Mouse (Mus musculus) CD4-positive naive resting alpha-beta T cell, adult 76 days (primary cell): Measurements from ENCODE around the gene Tssk4. TPM values are rescaled to one million over a fixed set of nuclear protein-coding genes. Genes with fewer than 3 reads are reported as not detected.

Experiments used
- total RNA-seq: library from RNA; stranded (reverse); gene quantifications from one replicate; pipeline ENCODE4 v1.2.4, GENCODE M21; 2023

Gene Tssk4
- 2.6 TPM for total RNA-seq

DNA sequence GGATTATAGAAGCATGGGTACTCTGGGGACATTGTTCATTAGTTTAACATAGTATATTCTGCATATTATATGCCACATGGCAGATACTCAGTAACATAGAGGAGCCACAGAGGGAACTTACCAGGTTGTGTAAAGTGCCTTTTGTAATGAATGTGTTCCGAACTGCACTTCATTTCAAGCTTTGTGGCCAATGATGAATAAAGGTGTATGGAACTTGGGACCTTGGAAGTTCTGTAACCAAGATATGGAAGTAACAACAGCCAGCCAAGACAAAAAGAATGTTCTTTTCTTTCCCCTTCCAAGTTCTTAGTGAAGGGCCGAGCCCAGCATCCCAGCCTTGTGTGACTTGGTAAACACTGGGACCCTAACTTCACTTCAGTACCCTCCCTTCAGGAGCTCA is at the start of gene Tssk4:
Tssk4 (plus strand) TSS at position 301 of the 400 bp plus-strand sequence.

GRCm38 (mm10) chr14:55603271-55603632 is 46.7 kb upstream of the Tssk4 start, which contains the start of gene Irf9:
Gene Irf9, plus strand, starts transcription at chr14:55603571.

DNA sequence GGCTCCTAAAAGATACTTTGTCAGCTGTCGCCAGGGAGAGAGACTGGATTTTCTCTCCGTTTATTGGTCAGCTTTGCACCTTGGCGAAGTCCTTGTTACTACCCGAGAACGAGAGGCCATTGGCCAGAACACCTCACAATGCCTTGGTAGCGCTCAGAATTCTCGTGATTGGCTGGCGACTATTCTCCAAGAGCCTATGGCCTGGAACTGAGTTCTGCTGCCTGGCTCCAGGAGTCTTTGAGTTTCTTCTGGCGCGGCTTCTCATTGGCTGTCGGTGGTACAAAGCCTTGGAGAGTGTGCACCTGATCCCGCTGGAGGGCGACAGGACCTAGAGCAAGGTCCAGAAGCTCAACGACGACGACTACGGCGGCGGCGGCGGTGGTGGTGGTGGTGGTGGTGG is 32.2 kb upstream of the Tssk4 start, which contains the start of gene Rec8:
Rec8 (plus strand) TSS at position 216 of the 400 bp plus-strand sequence.

GRCm38 (mm10) chr14:55635523-55636007 is 14.4 kb upstream of the Tssk4 start, which contains the start of gene Ipo4:
Gene Ipo4, minus strand, starts transcription at chr14:55635957.

DNA sequence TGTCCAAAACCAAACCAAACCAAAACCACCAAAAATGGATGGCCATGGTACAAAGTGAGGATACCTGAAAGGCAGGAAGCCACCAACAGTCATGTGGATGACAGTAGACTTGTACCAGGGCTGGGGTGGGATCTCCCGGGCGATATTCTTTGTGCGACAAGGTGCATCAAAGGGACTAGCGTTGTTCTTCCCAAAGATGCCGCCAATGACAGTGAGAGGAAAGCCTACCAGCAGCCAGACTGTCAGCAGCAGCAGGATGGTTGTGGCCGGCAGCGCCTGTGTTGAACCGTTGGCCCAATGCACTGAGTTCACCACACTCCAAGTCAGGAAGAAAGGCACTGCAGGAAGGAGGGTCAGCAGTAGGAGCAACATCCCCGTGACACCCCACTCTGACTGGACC is 12.2 kb upstream of the Tssk4 start, which contains the start of gene Gm49378:
Gm49378 (minus strand) TSS at position 101 of the 400 bp plus-strand sequence.

DNA sequence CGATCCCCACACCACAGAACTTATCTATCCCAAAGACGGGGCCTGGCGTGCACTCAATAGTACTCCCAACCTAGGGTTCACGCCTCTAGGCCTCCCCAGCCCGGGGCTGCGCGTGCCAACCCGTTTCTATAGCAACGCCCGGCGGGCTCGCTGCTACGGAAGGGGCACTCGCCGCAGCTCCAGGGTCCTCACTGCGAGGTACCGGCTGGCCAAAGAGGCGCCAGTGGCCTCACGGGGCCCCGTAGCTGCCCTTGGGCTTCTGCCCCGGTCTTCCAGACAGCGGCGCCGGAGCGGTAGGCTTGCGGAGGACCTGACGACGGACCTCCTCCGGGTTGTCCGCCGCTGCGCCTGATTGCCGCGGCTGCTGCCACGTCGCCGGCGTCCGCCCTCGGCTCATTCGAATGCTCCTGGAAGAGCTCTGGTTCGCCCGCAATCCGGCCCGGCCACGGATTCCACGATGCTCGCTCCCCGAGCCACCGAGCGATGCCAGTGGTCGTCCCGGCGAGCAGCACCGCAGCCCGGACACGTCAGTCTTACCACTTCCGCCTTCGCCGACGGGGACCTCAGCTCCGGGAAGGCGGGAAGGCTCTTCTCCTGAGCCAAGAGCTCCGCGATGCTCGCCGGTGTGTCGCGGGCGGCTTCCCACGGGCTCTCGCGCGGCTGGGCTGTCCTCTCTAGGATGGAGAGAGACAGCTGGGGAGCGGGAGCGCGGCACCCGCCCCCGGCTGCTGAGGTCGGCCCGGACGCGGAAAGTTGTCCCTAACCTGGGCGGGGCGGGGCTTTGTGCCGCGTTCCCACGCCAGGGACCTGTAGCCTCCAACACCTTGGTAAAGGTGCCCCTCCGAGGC is 6.7 kb upstream of the Tssk4 start, which contains the start of gene Tm9sf1:
Tm9sf1 (minus strand) TSS at position 747 of the 848 bp plus-strand sequence.

DNA sequence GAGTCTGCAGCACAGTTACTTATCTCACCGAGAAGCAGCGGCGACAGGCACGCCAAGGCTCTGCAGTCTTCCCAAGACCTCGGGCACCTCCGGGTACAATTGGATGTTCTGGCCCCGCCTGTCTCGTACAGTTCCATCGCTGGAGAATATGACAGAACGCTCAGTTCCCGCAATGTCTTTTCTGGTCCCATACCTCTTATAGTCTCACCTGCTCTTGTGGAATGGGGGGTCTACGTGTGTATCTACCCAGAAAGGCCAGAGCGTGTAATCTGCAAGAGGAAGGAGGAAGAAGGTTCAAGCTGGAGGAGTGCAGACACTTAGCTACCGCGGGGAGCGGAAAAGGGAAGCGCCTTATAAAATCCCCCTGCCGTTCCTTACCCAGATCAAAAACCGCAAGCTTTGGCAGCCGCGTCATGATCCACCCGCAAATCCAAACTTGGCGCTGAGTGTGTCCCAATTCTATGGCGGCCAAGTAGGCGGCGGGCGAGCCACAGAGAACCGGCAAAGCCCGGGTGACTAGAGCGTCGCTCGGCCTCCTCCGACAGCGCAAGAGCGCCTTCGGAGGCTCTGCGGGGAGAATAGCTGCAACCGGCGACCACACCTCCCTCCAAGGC is 10.1 kb downstream of the Tssk4 start, which contains the start of gene Mdp1:
Mdp1 (minus strand) TSS at position 549 of the 614 bp plus-strand sequence.

DNA sequence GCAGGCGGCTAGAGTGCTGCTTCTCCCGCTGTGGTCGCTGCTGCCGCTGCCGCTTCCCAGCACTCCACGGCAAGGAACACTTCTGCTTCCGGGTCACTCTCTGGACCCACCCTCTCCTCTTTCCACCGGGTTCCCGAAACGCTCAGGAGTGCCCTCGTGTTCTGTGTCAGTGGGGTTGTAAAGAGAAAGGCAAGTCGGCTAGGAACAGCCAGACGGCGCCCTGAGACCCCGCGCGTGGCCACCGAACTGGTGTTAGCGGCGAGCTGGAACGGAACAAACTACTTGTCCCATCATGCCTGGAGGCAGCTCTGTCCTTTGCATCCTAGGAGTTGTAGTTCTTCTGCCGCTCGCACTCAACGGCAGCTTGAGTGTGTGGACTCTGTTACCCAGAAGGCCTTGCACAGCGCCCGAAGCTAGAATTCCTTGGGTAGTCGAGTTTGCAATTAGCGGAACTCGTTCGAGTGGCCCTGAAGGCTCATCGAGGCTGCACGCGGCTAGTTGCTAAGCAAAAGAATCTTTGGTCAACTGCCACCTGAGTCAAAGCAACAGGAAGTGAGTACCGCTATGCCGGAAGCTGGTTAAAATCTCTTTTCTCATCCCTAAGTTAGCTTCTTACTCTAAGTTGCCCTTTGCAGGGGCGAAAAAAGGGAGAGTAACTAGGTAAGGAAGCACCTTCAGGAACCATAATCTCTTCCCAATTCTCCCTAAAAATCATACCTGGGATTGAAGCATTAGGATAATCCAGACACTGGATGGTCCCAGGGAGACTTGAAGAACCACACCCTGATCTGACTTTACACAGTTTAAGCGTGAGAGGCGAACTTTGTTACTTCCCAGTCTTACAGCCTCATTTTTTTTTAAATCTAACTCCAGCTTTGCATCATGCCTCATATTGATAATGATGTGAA is 22.1 kb downstream of the Tssk4 start, which contains the start of the genes Gmpr2 and Nedd8:
Gmpr2 (plus strand) TSS at position 109 of the 908 bp plus-strand sequence.
Nedd8 (minus strand) TSS at position 292 of the 908 bp plus-strand sequence.

GRCm38 (mm10) chr14:55681160-55682117 is 31.5 kb downstream of the Tssk4 start, which contains the start of gene Tinf2:
Gene Tinf2, minus strand, starts transcription at chr14:55681820.

Other genes with a start within 250 kb of the Tssk4 start
- 19.3 TPM for gene Dhrs4, start 171.4 kb upstream of the Tssk4 start, total RNA-seq
- gene Carmil3, start 159.5 kb upstream of the Tssk4 start, total RNA-seq: 1.2 TPM
- not detected for gene Cpne6, start 139.7 kb upstream of the Tssk4 start, total RNA-seq
- gene Nrl, start 125.2 kb upstream of the Tssk4 start, total RNA-seq: not detected
- 16.6 TPM for gene Pck2, start 109.9 kb upstream of the Tssk4 start, total RNA-seq
- 83.2 TPM for gene Dcaf11, start 90.2 kb upstream of the Tssk4 start, total RNA-seq
- gene A730061H03Rik, start 89.8 kb upstream of the Tssk4 start, total RNA-seq: 5.8 TPM
- gene Fitm1, start 74.6 kb upstream of the Tssk4 start, total RNA-seq: not detected
- 254 TPM for gene Psme1, start 72.1 kb upstream of the Tssk4 start, total RNA-seq
- 10.6 TPM for gene Emc9, start 64.9 kb upstream of the Tssk4 start, total RNA-seq
- gene Psme2, start 59.1 kb upstream of the Tssk4 start, total RNA-seq: 367 TPM
- gene Rnf31, start 58.5 kb upstream of the Tssk4 start, total RNA-seq: 55.8 TPM
- gene Irf9, start 46.6 kb upstream of the Tssk4 start, total RNA-seq: 97.6 TPM
- 1.8 TPM for gene Rec8, start 32.1 kb upstream of the Tssk4 start, total RNA-seq
- 63.6 TPM for gene Ipo4, start 14.2 kb upstream of the Tssk4 start, total RNA-seq
- 2.5 TPM for gene Gm49378, start 12.3 kb upstream of the Tssk4 start, total RNA-seq
- 41.9 TPM for gene Tm9sf1, start 6.4 kb upstream of the Tssk4 start, total RNA-seq
- gene Mdp1, start 10.3 kb downstream of the Tssk4 start, total RNA-seq: 34.6 TPM
- 17.4 TPM for gene Gmpr2, start 21.8 kb downstream of the Tssk4 start, total RNA-seq
- gene Nedd8, start 21.9 kb downstream of the Tssk4 start, total RNA-seq: 119 TPM
- 117 TPM for gene Tinf2, start 31.6 kb downstream of the Tssk4 start, total RNA-seq
- gene Tgm1, start 63.7 kb downstream of the Tssk4 start, total RNA-seq: 2.0 TPM
- gene Rabggta, start 72.1 kb downstream of the Tssk4 start, total RNA-seq: 84.1 TPM
- 16.3 TPM for gene Dhrs1, start 95.5 kb downstream of the Tssk4 start, total RNA-seq
- gene Nop9, start 95.5 kb downstream of the Tssk4 start, total RNA-seq: 28.8 TPM
- not detected for gene Cideb, start 108.3 kb downstream of the Tssk4 start, total RNA-seq
- gene Ltb4r2, start 111.2 kb downstream of the Tssk4 start, total RNA-seq: not detected
- gene Ltb4r1, start 115.8 kb downstream of the Tssk4 start, total RNA-seq: not detected
- gene Adcy4, start 133.9 kb downstream of the Tssk4 start, total RNA-seq: not detected
- 56.5 TPM for gene Ripk3, start 138.7 kb downstream of the Tssk4 start, total RNA-seq
- not detected for gene Nfatc4, start 173.0 kb downstream of the Tssk4 start, total RNA-seq
- gene Nynrin, start 203.8 kb downstream of the Tssk4 start, total RNA-seq: 0.50 TPM
- gene Cbln3, start 234.2 kb downstream of the Tssk4 start, total RNA-seq: not detected
- 65.3 TPM for gene Khnyn, start 234.8 kb downstream of the Tssk4 start, total RNA-seq